Mouse (Mus musculus): Measurements from ENCODE around the gene Lekr1. TPM values are rescaled to one million over a fixed set of nuclear protein-coding genes. Genes with fewer than 3 reads are reported as not detected.

Lekr1 gene
- total RNA-seq, 2 experiments from 2014 or later: 6.7 to 8.1 TPM

GRCm38 (mm10) chr3:65868931-65869330, 202.9 kb downstream of the Lekr1 start:
- peak in 1 of 2 experiments; percentile 71 for DNase-seq (ENCODE audit: low spot score in 2 of 2)

GRCm38 (mm10) chr3:65869724-65870123, 203.7 kb downstream of the Lekr1 start:
- DNase-seq (ENCODE audit: low spot score in 2 of 2): no peak

GRCm38 (mm10) chr3:65871188-65871603, 205.2 kb downstream of the Lekr1 start:
- no peak for DNase-seq (ENCODE audit: low spot score in 2 of 2)

GRCm38 (mm10) chr3:65871609-65872272, 205.7 kb downstream of the Lekr1 start:
- no peak for DNase-seq (ENCODE audit: low spot score in 2 of 2)

- no peak for DNase-seq (ENCODE audit: low spot score in 2 of 2)
Measured at GRCm38 (mm10) chr3:65873093-65873830, 207.2 kb downstream of the Lekr1 start.

Small RNA genes lying within 50 kb of the gene (microRNA-seq; reads per million reads assigned to microRNA genes)
- gene Mir8120: 0.68 to 1.4 reads per million in 2 experiments

Other genes starting within 250 kb of the Lekr1 start
- 10 to 100 TPM; 19.3 to 19.6 TPM for gene Tiparp, start 137.8 kb upstream of the Lekr1 start, total RNA-seq (2021)